Mouse (Mus musculus) myocyte (in vitro differentiated cells): ENCODE data around the gene Sel1l. TPM values are rescaled to one million over a fixed set of nuclear protein-coding genes. Genes with fewer than 3 reads are reported as not detected.

Experiments
- H3K27me3 ChIP-seq: one replicate; pipeline ENCODE4 v1.6.1; 2011; ENCODE audit not compliant: control insufficient read depth, insufficient read depth, insufficient read length
- H3K36me3 ChIP-seq: one replicate; pipeline ENCODE4 v1.6.1; 2011; ENCODE audit not compliant: control insufficient read depth, insufficient read depth
- H3K4me2 ChIP-seq: one replicate; pipeline ENCODE4 v1.6.1; 2011; ENCODE audit warnings: low read depth, control low read depth
- H3K4me3 ChIP-seq: one replicate; pipeline ENCODE4 v1.5.1; 2011; ENCODE audit warnings: mild to moderate bottlenecking, control low read depth, moderate library complexity
- H3K79me2 ChIP-seq: one replicate; pipeline ENCODE4 v1.6.1; 2011; ENCODE audit not compliant: control insufficient read depth, insufficient read depth
- H3ac ChIP-seq: one replicate; pipeline ENCODE4 v1.6.1; 2011; ENCODE audit not compliant: control insufficient read depth, insufficient read length
- CEBPB ChIP-seq: IDR thresholded peaks from 2 replicates; pipeline ENCODE4 v1.6.1; 2011; ENCODE audit warnings: mild to moderate bottlenecking, moderate library complexity; ENCODE audit not compliant: poor library complexity, insufficient read depth, severe bottlenecking
- E2F4 ChIP-seq: IDR thresholded peaks from one replicate; pipeline ENCODE4 v1.6.1; 2011; ENCODE audit warnings: mild to moderate bottlenecking, control low read depth, moderate library complexity; ENCODE audit not compliant: insufficient read depth
- MAX ChIP-seq: IDR thresholded peaks from one replicate; pipeline ENCODE4 v1.6.1; 2011; ENCODE audit warnings: low read depth, mild to moderate bottlenecking, control low read depth
- MYOD1 ChIP-seq, 3 experiments: IDR thresholded peaks; one replicate each; pipeline ENCODE4 v1.6.1; 2011; ENCODE audit warnings: control low read depth in 2 of 3, low read depth in 2 of 3, mild to moderate bottlenecking in 2 of 3, moderate library complexity in 1 of 3; ENCODE audit not compliant: insufficient read length in 2 of 3, control insufficient read depth in 1 of 3
- MYOG ChIP-seq, 3 experiments: IDR thresholded peaks; one replicate each; pipeline ENCODE4 v1.6.1; 2011; ENCODE audit warnings: control low read depth in 2 of 3, low read depth in 2 of 3, mild to moderate bottlenecking in 2 of 3; ENCODE audit not compliant: insufficient read length in 2 of 3, control insufficient read depth in 1 of 3, insufficient read depth in 1 of 3
- POLR2A ChIP-seq: IDR thresholded peaks from one replicate; pipeline ENCODE4 v1.6.1; 2011; ENCODE audit warnings: low read depth, mild to moderate bottlenecking, control low read depth, moderate library complexity; ENCODE audit not compliant: insufficient read length
- POLR2AphosphoS2 ChIP-seq: IDR thresholded peaks from one replicate; pipeline ENCODE4 v1.6.1; 2011; ENCODE audit warnings: low read depth, control low read depth; ENCODE audit not compliant: insufficient read length
- REST ChIP-seq: IDR thresholded peaks from one replicate; pipeline ENCODE4 v1.6.1; 2011; ENCODE audit warnings: mild to moderate bottlenecking, control low read depth, moderate library complexity; ENCODE audit not compliant: insufficient read depth, insufficient read length
- SRF ChIP-seq: IDR thresholded peaks from one replicate; pipeline ENCODE4 v1.6.1; 2011; ENCODE audit warnings: low read depth; ENCODE audit not compliant: control insufficient read depth, insufficient read length
- TCF12 ChIP-seq: IDR thresholded peaks from one replicate; pipeline ENCODE4 v1.6.1; 2011; ENCODE audit warnings: mild to moderate bottlenecking, control low read depth; ENCODE audit not compliant: poor library complexity, insufficient read depth, severe bottlenecking
- TCF3 ChIP-seq: IDR thresholded peaks from one replicate; pipeline ENCODE4 v1.6.1; 2011; ENCODE audit warnings: low read depth, control low read depth; ENCODE audit not compliant: insufficient read length
- USF1 ChIP-seq: IDR thresholded peaks from one replicate; pipeline ENCODE4 v1.6.1; 2011; ENCODE audit warnings: low read depth, mild to moderate bottlenecking, control low read depth, moderate library complexity
- polyA plus RNA-seq: library from polyadenylated mRNA; unstranded; fragments of >200 nt; fragmentation: generic; extraction: Trizol; gene quantifications from one replicate; pipeline ENCODE4 v1.2.1, GENCODE M21; 2012; ENCODE audit warnings: missing spikeins

Sel1l gene
- polyA plus RNA-seq, 1 experiment: 54.2 TPM

- Histone ChIP-seq H3K27me3 (no peaks in the 10 kb centered on the region), H3ac (no peak overlapping the region), H3K79me2 (peaks cover 16% of the 10 kb centered on the region), H3K36me3 (no peaks in the 10 kb centered on the region), H3K4me2 (no peak overlapping the region), H3K4me3 (no peak overlapping the region)
- no peak for TF ChIP-seq TCF3
Observed at GRCm38 (mm10) chr12:91776342-91776741, 72.6 kb downstream of the Sel1l start.

GRCm38 (mm10) chr12:91774811-91775284, 74.1 kb downstream of the Sel1l start:
- Histone ChIP-seq H3K4me2 (peak overlapping the region; percentile 59), H3K27me3 (no peaks in the 10 kb centered on the region)

GRCm38 (mm10) chr12:91768871-91769270, 80.1 kb downstream of the Sel1l start:
- H3K79me2 ChIP-seq: peaks cover 24% of the 10 kb centered on the region
- no peaks in the 10 kb centered on the region for H3K36me3 ChIP-seq
- TF ChIP-seq TCF12: no peak
- TF ChIP-seq POLR2AphosphoS2: no peak
- TF ChIP-seq E2F4: no peak
- no peak for TF ChIP-seq MAX
- no peak for TF ChIP-seq CEBPB
- TF ChIP-seq MYOD1 (IDR thresholded peaks at IDR 0.05; ENCODE audit: control insufficient read depth in 1 of 3, insufficient read length in 2 of 3, low read depth in 2 of 3): no peak
- TF ChIP-seq SRF: no peak
- TF ChIP-seq USF1: no peak
- TF ChIP-seq REST: no peak
- H3K4me2 ChIP-seq: no peak overlapping the region
- no peak overlapping the region for H3ac ChIP-seq
- H3K4me3 ChIP-seq: no peak overlapping the region
- H3K27me3 ChIP-seq: no peaks in the 10 kb centered on the region

More at GRCm38 (mm10) chr12:91774811-91775284, 74.1 kb downstream of the Sel1l start:
- Histone ChIP-seq H3K36me3 (no peaks in the 10 kb centered on the region), H3K79me2 (peaks cover 16% of the 10 kb centered on the region), H3K4me3 (no peak overlapping the region), H3ac (no peak overlapping the region)
- TF ChIP-seq CEBPB: peak; percentile 29; the same call in 1 of the 2 replicates
- no peak for TF ChIP-seq USF1
- no peak for TF ChIP-seq TCF3
- no peak for TF ChIP-seq E2F4

- no peak for TF ChIP-seq REST
- no peak for TF ChIP-seq E2F4
- no peak for TF ChIP-seq MYOG (IDR thresholded peaks at IDR 0.05; ENCODE audit: control insufficient read depth in 1 of 3, insufficient read depth in 1 of 3, insufficient read length in 2 of 3, low read depth in 2 of 3)
- no peak for TF ChIP-seq TCF12
- TF ChIP-seq SRF: no peak
- no peak for TF ChIP-seq MYOD1 (IDR thresholded peaks at IDR 0.05; ENCODE audit: control insufficient read depth in 1 of 3, insufficient read length in 2 of 3, low read depth in 2 of 3)
- TF ChIP-seq POLR2AphosphoS2: no peak
- no peak for TF ChIP-seq USF1
- no peak for TF ChIP-seq CEBPB
- no peak for TF ChIP-seq TCF3
- TF ChIP-seq POLR2A: no peak
- TF ChIP-seq MAX: no peak
- no peaks in the 10 kb centered on the region for H3K27me3 ChIP-seq
Observed at GRCm38 (mm10) chr12:91768176-91768575, 80.8 kb downstream of the Sel1l start.

GRCm38 (mm10) chr12:91766338-91767107, 82.4 kb downstream of the Sel1l start:
- TF ChIP-seq TCF3 (no peak), REST (no peak), POLR2A (no peak), MYOD1 (IDR thresholded peaks at IDR 0.05; ENCODE audit: control insufficient read depth in 1 of 3, insufficient read length in 2 of 3, low read depth in 2 of 3) (no peak), CEBPB (no peak), TCF12 (no peak), MAX (no peak), POLR2AphosphoS2 (no peak), SRF (no peak), E2F4 (no peak), MYOG (IDR thresholded peaks at IDR 0.05; ENCODE audit: control insufficient read depth in 1 of 3, insufficient read depth in 1 of 3, insufficient read length in 2 of 3, low read depth in 2 of 3) (no peak), USF1 (no peak)
- Histone ChIP-seq H3K4me2 (peak overlapping the region; percentile 34), H3K27me3 (no peaks in the 10 kb centered on the region), H3K4me3 (no peak overlapping the region), H3ac (no peak overlapping the region), H3K36me3 (no peaks in the 10 kb centered on the region), H3K79me2 (peaks cover 27% of the 10 kb centered on the region)

More at GRCm38 (mm10) chr12:91768176-91768575, 80.8 kb downstream of the Sel1l start:
- Histone ChIP-seq H3ac (no peak overlapping the region), H3K79me2 (peaks cover 20% of the 10 kb centered on the region), H3K4me3 (no peak overlapping the region), H3K4me2 (no peak overlapping the region), H3K36me3 (no peaks in the 10 kb centered on the region)
